8 mouse cellular contexts compared by ENCODE assay signal in genomic region chr4:99715783-99716416, GRCm38 (mm10). TPM values are rescaled to one million over a fixed set of nuclear protein-coding genes. Genes with fewer than 3 reads are reported as not detected.
A peak's percentile ranks its signal among the peaks of the same experiment; 100 is the strongest.
DNase-seq lines count a peak whose midpoint lies in the region; ATAC-seq and TF ChIP-seq lines count a peak whose summit lies in the region.

No protein-coding gene starts in this region.

- H3K4me3 ChIP-seq in lung, embryonic 14.5 days (ENCODE audit: low read depth, low read length) = peak overlapping the region; percentile 57
- peak overlapping the region; percentile 71 for H3K4me3 ChIP-seq in embryonic facial prominence, embryonic 12.5 days
- peak overlapping the region; percentile 73 for H3K4me3 ChIP-seq in limb, embryonic 10.5 days
- peak overlapping the region; percentile 64 for H3K4me3 ChIP-seq in neural tube, embryonic 14.5 days (ENCODE audit: low read depth, low read length)

- H3K4me2 ChIP-seq in lung, embryonic 14.5 days = peak overlapping the region; percentile 65
- peak overlapping the region; percentile 70 for H3K4me2 ChIP-seq in embryonic facial prominence, embryonic 12.5 days (replicated peaks)
- H3K4me2 ChIP-seq in neural tube, embryonic 14.5 days (ENCODE audit: low read depth, low read length) = peak overlapping the region; percentile 64

- H3K27me3 ChIP-seq in lung, embryonic 14.5 days (ENCODE audit: insufficient read depth, low read length) = no peaks in the 10 kb centered on the region
- no peaks in the 10 kb centered on the region for H3K27me3 ChIP-seq in embryonic facial prominence, embryonic 12.5 days
- H3K27me3 ChIP-seq in limb, embryonic 10.5 days (ENCODE audit: low read depth, poor library complexity, severe bottlenecking) = no peaks in the 10 kb centered on the region
- H3K27me3 ChIP-seq in neural tube, embryonic 14.5 days (ENCODE audit: control insufficient read depth, insufficient read depth, low read length) = no peaks in the 10 kb centered on the region

- H3K27ac ChIP-seq in lung, embryonic 14.5 days (ENCODE audit: low read depth) = peak overlapping the region; percentile 52
- H3K27ac ChIP-seq in embryonic facial prominence, embryonic 12.5 days = peak overlapping the region; percentile 65
- peak overlapping the region; percentile 94 for H3K27ac ChIP-seq in limb, embryonic 10.5 days
- 0 out of 2 replicates have a peak overlapping the region, but pooled peaks have one; percentile 12 for H3K27ac ChIP-seq in neural tube, embryonic 14.5 days (ENCODE audit: low read depth, low read length)

- H3K4me1 ChIP-seq in lung, embryonic 14.5 days (ENCODE audit: insufficient read depth) = no peaks in the 10 kb centered on the region; the same call in 1 of the 2 replicates
- H3K4me1 ChIP-seq in embryonic facial prominence, embryonic 12.5 days = peaks cover 3% of the 10 kb centered on the region; the same call in 1 of the 2 replicates
- H3K4me1 ChIP-seq in limb, embryonic 10.5 days = peaks cover 11% of the 10 kb centered on the region
- H3K4me1 ChIP-seq in neural tube, embryonic 14.5 days (ENCODE audit: control insufficient read depth, insufficient read depth, low read length) = no peaks in the 10 kb centered on the region

- H3K36me3 ChIP-seq in lung, embryonic 14.5 days (ENCODE audit: insufficient read depth) = 0 out of 2 replicates have a peak, but pooled peaks cover 7% of the 10 kb centered on the region
- no peaks in the 10 kb centered on the region for H3K36me3 ChIP-seq in embryonic facial prominence, embryonic 12.5 days
- H3K36me3 ChIP-seq in limb, embryonic 10.5 days = peaks cover 18% of the 10 kb centered on the region
- H3K36me3 ChIP-seq in neural tube, embryonic 14.5 days (ENCODE audit: control insufficient read depth, insufficient read depth, low read length) = no peaks in the 10 kb centered on the region

- peak; percentile 73 for ATAC-seq in lung, embryonic 14.5 days (ENCODE audit: insufficient read depth)
- ATAC-seq in embryonic facial prominence, embryonic 12.5 days (ENCODE audit: insufficient number of reproducible peaks, insufficient read depth, low FRiP score, low TSS enrichment) = peak; percentile 42
- ATAC-seq in neural tube, embryonic 14.5 days (ENCODE audit: low read depth) = peak; percentile 69; the same call in 1 of the 2 replicates

- TF ChIP-seq CTCF in lung, embryonic 14.5 days (IDR thresholded peaks at IDR 0.05; ENCODE audit: low read depth) = no peak

- H3K9ac ChIP-seq in lung, embryonic 14.5 days = peak overlapping the region; percentile 75
- H3K9ac ChIP-seq in embryonic facial prominence, embryonic 12.5 days = peak overlapping the region; percentile 87
- H3K9ac ChIP-seq in neural tube, embryonic 14.5 days (replicated peaks; ENCODE audit: low read depth, low read length) = peak overlapping the region; percentile 67

- 24% methylated on average over 25 of the region's 25 CpGs for WGBS in lung, embryonic 14.5 days
- WGBS in embryonic facial prominence, embryonic 12.5 days = 27% methylated on average over 25 of the region's 25 CpGs
- WGBS in limb, embryonic 10.5 days = 29% methylated on average over 25 of the region's 25 CpGs
- 28% methylated on average over 25 of the region's 25 CpGs for WGBS in neural tube, embryonic 14.5 days

- no peaks in the 10 kb centered on the region for H3K9me3 ChIP-seq in lung, embryonic 14.5 days (ENCODE audit: low read depth, low read length)
- no peaks in the 10 kb centered on the region for H3K9me3 ChIP-seq in embryonic facial prominence, embryonic 12.5 days
- no peaks in the 10 kb centered on the region for H3K9me3 ChIP-seq in limb, embryonic 10.5 days (replicated peaks)
- no peaks in the 10 kb centered on the region for H3K9me3 ChIP-seq in neural tube, embryonic 14.5 days (ENCODE audit: control insufficient read depth, low read length)

- DNase-seq in lung, embryonic 14.5 days = peak; percentile 3
- DNase-seq in lung, postnatal 10 days = no peak
- DNase-seq in limb, embryonic 10.5 days (ENCODE audit: low spot score) = no peak
- DNase-seq in embryo, embryonic 10.5 days (ENCODE audit: low spot score) = no peak
- DNase-seq in kidney, adult 18-20 months = no peak
- no peak for DNase-seq in ovary, postnatal 10 days (ENCODE audit: low spot score)

RNA-seq across cellular contexts. Expression of gene Alg6, which starts 0.4 kb away (rescaled TPM):
- 23.0 and 24.1 TPM in 2 replicates for polyA plus RNA-seq in lung, embryonic 14.5 days (2014; fragmentation: Nextera tagmentation; extraction: Ambion mirVana)
- polyA plus RNA-seq in embryonic facial prominence, embryonic 12.5 days (2016; fragmentation: Nextera tagmentation; extraction: Ambion mirVana) = 23.2 and 23.9 TPM in 2 replicates
- 18.5 and 19.0 TPM in 2 replicates for polyA plus RNA-seq in limb, embryonic 10.5 days (2016; fragmentation: Nextera tagmentation; extraction: Ambion mirVana)
- 12.3 and 15.9 TPM in 2 replicates for polyA plus RNA-seq in neural tube, embryonic 14.5 days (2014; fragmentation: Nextera tagmentation; extraction: Ambion mirVana)

RNA-seq across cellular contexts. Expression of gene Foxd3, which starts 59.8 kb away (rescaled TPM):
- polyA plus RNA-seq in lung, embryonic 14.5 days (2014; fragmentation: Nextera tagmentation; extraction: Ambion mirVana) = not detected in 2 replicates
- polyA plus RNA-seq in embryonic facial prominence, embryonic 12.5 days (2016; fragmentation: Nextera tagmentation; extraction: Ambion mirVana) = 2.1 TPM in 2 replicates
- polyA plus RNA-seq in limb, embryonic 10.5 days (2016; fragmentation: Nextera tagmentation; extraction: Ambion mirVana) = 0.06 and 0.08 TPM in 2 replicates
- 2.5 and 3.2 TPM in 2 replicates for polyA plus RNA-seq in neural tube, embryonic 14.5 days (2014; fragmentation: Nextera tagmentation; extraction: Ambion mirVana)

Comparison
In these comparisons a context has a peak if more than half of its experiments do, and no peak if none do; other contexts are left out.
1. H3K27ac ChIP-seq: peak in every context shown above with its lines; median percentile 94 in limb, embryonic 10.5 days; 65 in embryonic facial prominence, embryonic 12.5 days; 52 in lung, embryonic 14.5 days; 12 in neural tube, embryonic 14.5 days.